In the genomic region with DNA sequence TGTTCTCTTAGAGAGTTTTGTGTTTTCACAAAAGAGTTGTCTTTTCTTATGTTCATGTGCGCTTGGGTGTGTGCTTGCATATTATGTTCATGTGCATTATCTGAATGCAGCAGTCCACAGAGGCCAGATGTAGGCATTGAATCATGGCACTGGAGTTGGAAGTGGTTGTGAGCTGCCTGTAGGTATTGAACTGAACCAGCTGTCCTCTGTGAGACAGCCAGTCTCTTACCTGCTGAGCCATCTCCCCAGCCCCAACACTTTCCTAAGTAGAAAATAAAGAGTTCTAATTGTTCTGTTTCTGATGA, we compare ENCODE assay signal across 25 mouse cellular contexts. TPM values are rescaled to one million over a fixed set of nuclear protein-coding genes. Genes with fewer than 3 reads are reported as not detected.
DNase-seq lines count a peak whose midpoint lies in the region; ATAC-seq and TF ChIP-seq lines count a peak whose summit lies in the region.
"Had no signal": no experiment of that assay in that cellular context is flagged by ENCODE, and none has a peak within 500 bp of the region (broad histone marks: within the 10 kb centered on the region; RNA-seq: fewer than 3 reads in every experiment).

No protein-coding gene starts in this region.

- DNase-seq in heart, adult 11 months: peak; percentile 60
- DNase-seq in heart, adult 9 months (ENCODE audit: low spot score in 2 of 2): no peak
- DNase-seq in MEL (ENCODE audit: low read depth, low spot score): peak; percentile 65
- DNase-seq in cerebellum, adult 9-11 months: no peak
- DNase-seq in spleen, adult 18-20 months: no peak
- no peak for DNase-seq in lung, adult 18-20 months
- DNase-seq: adrenal gland, postnatal 14 days; cerebellum, adult 9-10 months; kidney, adult 8-10 months; kidney, postnatal 10 days; layer of hippocampus, postnatal 36 days; lung, embryonic 14.5 days; retina, postnatal 1 day; right cerebral cortex, postnatal 25 days had no signal

- TF ChIP-seq EP300 in MEL (IDR thresholded peaks at IDR 0.05; ENCODE audit: low read depth in 1 of 2, low read length in 2 of 2): peak in 1 of 2 experiments; percentile 47; a peak in 1 of 4 replicates

- H3K4me1 ChIP-seq in MEL (ENCODE audit: control insufficient read depth in 1 of 2, insufficient read depth in 2 of 2, low read length in 2 of 2): peaks cover 3 to 14% of the 10 kb centered on the region in 2 experiments
- H3K4me1 ChIP-seq in liver, embryonic 16.5 days (ENCODE audit: control insufficient read depth, low read depth, low read length): peaks cover 9% of the 10 kb centered on the region
- H3K4me1 ChIP-seq: embryonic facial prominence, embryonic 13.5 days; forebrain, embryonic 15.5 days; hindbrain, embryonic 15.5 days; limb, embryonic 12.5 days; midbrain, embryonic 15.5 days; neural tube, embryonic 13.5 days had no signal

- no peaks in the 10 kb centered on the region for H3K79me2 ChIP-seq in MEL (ENCODE audit: control insufficient read depth, insufficient read depth, low read length, poor library complexity)

- no peaks in the 10 kb centered on the region for H3K9me3 ChIP-seq in MEL (replicated peaks; ENCODE audit: insufficient read depth, low read length)
- H3K9me3 ChIP-seq in liver, embryonic 16.5 days (replicated peaks; ENCODE audit: control insufficient read depth, low read length): no peaks in the 10 kb centered on the region
- H3K9me3 ChIP-seq: embryonic facial prominence, embryonic 13.5 days; forebrain, embryonic 15.5 days; hindbrain, embryonic 15.5 days; limb, embryonic 12.5 days; megakaryocyte, embryonic 14.5 days; midbrain, embryonic 15.5 days; neural tube, embryonic 13.5 days had no signal

- WGBS in liver, embryonic 16.5 days (ENCODE audit: insufficient replicate concordance): 38% methylated on average over 1 of the region's 1 CpGs

- H3K27me3 ChIP-seq in MEL (ENCODE audit: control insufficient read depth in 1 of 2, insufficient read depth in 2 of 2, low read length in 2 of 2): no peaks in the 10 kb centered on the region
- no peaks in the 10 kb centered on the region for H3K27me3 ChIP-seq in liver, embryonic 16.5 days (ENCODE audit: control insufficient read depth, insufficient read depth, low read depth, low read length)
- H3K27me3 ChIP-seq: embryonic facial prominence, embryonic 13.5 days; forebrain, embryonic 15.5 days; hindbrain, embryonic 15.5 days; limb, embryonic 12.5 days; megakaryocyte, embryonic 14.5 days; midbrain, embryonic 15.5 days; neural tube, embryonic 13.5 days had no signal

- TF ChIP-seq POLR2A in MEL (IDR thresholded peaks at IDR 0.05; ENCODE audit: control insufficient read depth in 1 of 2, insufficient read depth in 1 of 2, low read depth in 1 of 2, low read length in 2 of 2, poor library complexity in 1 of 2): no peak

- peaks cover 0 to 26% of the 10 kb centered on the region in 2 experiments; a peak in 2 of 4 replicates for H3K36me3 ChIP-seq in MEL (ENCODE audit: control insufficient read depth in 1 of 2, insufficient read depth in 2 of 2, low read length in 2 of 2)
- peaks cover 15% of the 10 kb centered on the region for H3K36me3 ChIP-seq in liver, embryonic 16.5 days (ENCODE audit: control insufficient read depth, insufficient read depth)

- ATAC-seq in erythroblast, adult 5-6 weeks (replicated peaks; ENCODE audit: low FRiP score, poor library complexity, severe bottlenecking): peak; percentile 34
- ATAC-seq in liver, embryonic 16.5 days (ENCODE audit: low read depth): peak; percentile 26; the same call in 1 of the 2 replicates
- ATAC-seq: forebrain, embryonic 15.5 days; midbrain, embryonic 15.5 days had no signal

- H3K4me3 ChIP-seq in MEL (ENCODE audit: control insufficient read depth in 1 of 2, insufficient read depth in 1 of 2, low read depth in 2 of 2, low read length in 2 of 2): peak overlapping the region; percentile 22 to 33; a peak in 3 of 4 replicates
- H3K4me3 ChIP-seq in liver, embryonic 16.5 days (ENCODE audit: low read depth, low read length): no peak overlapping the region
- H3K4me3 ChIP-seq: embryonic facial prominence, embryonic 13.5 days; forebrain, embryonic 15.5 days; hindbrain, embryonic 15.5 days; layer of hippocampus, adult 2 months; limb, embryonic 12.5 days; megakaryocyte, embryonic 14.5 days; midbrain, embryonic 15.5 days; neural tube, embryonic 13.5 days had no signal

- no peak for TF ChIP-seq CTCF in MEL (IDR thresholded peaks at IDR 0.05 in 2 of 3, conservative IDR thresholded peaks at IDR 0.05 in 1 of 3; ENCODE audit: control insufficient read depth in 1 of 3, insufficient read depth in 1 of 3, low read depth in 2 of 3, low read length in 3 of 3, poor library complexity in 1 of 3, severe bottlenecking in 1 of 3)

- TF ChIP-seq RAD21 in MEL (IDR thresholded peaks at IDR 0.05; ENCODE audit: low read depth, low read length): no peak

- H3K4me2 ChIP-seq in liver, embryonic 16.5 days (ENCODE audit: low read depth, low read length): peak overlapping the region; percentile 11; the same call in 1 of the 2 replicates
- H3K4me2 ChIP-seq: embryonic facial prominence, embryonic 13.5 days; forebrain, embryonic 15.5 days; heart, embryonic 11.5 days; hindbrain, embryonic 15.5 days; limb, embryonic 12.5 days; lung, embryonic 14.5 days; midbrain, embryonic 15.5 days; neural tube, embryonic 13.5 days had no signal

- peak overlapping the region; percentile 47 for H3K9ac ChIP-seq in MEL (ENCODE audit: control insufficient read depth, low read depth, low read length, poor library complexity, severe bottlenecking)
- no peak overlapping the region for H3K9ac ChIP-seq in liver, embryonic 16.5 days (ENCODE audit: low read depth, low read length)
- H3K9ac ChIP-seq: embryonic facial prominence, embryonic 13.5 days; forebrain, embryonic 15.5 days; hindbrain, embryonic 15.5 days; limb, embryonic 12.5 days; lung, embryonic 14.5 days; midbrain, embryonic 15.5 days; neural tube, embryonic 13.5 days had no signal

- peak overlapping the region; percentile 100 for H3K27ac ChIP-seq in MEL (ENCODE audit: control insufficient read depth, low read depth, low read length)
- H3K27ac ChIP-seq in liver, embryonic 16.5 days (ENCODE audit: low read length): peak overlapping the region; percentile 64
- H3K27ac ChIP-seq: embryonic facial prominence, embryonic 13.5 days; forebrain, embryonic 15.5 days; hindbrain, embryonic 15.5 days; layer of hippocampus, adult 2 months; limb, embryonic 12.5 days; midbrain, embryonic 15.5 days; neural tube, embryonic 13.5 days had no signal

TF ChIP-seq in MEL, 35 proteins besides CTCF, POLR2A, EP300 and RAD21:
- TF ChIP-seq CHD1 (IDR thresholded peaks at IDR 0.05; ENCODE audit: low read depth, low read length) (no peak), GATA1 (IDR thresholded peaks at IDR 0.05; ENCODE audit: low read depth, low read length) (no peak), TAL1 (IDR thresholded peaks at IDR 0.05; ENCODE audit: low read length) (peak; percentile 49; the same call in 1 of the 2 replicates), ETS1 (IDR thresholded peaks at IDR 0.05; ENCODE audit: low read depth, low read length) (0 out of 2 replicates have a peak, but pooled peaks have one; percentile 36)

RNA-seq across cellular contexts. Expression of a gene that starts 32.6 kb away (rescaled TPM):
- 10.1 and 11.4 TPM in 2 replicates for total RNA-seq in MEL (2012; rRNA removed)
- 10 to 100 TPM; 12.9 to 50.6 TPM for polyA plus RNA-seq in MEL (2012; ENCODE audit: insufficient read depth in 1 of 2, insufficient read length in 2 of 2, low read depth in 1 of 2, low replicate concordance in 2 of 2, missing spikeins in 1 of 2)
- total RNA-seq in erythroblast, adult 5-6 weeks (2015; ENCODE audit: low replicate concordance): 6.0 and 23.2 TPM in 2 replicates
- total RNA-seq in erythroblast, adult 5-6 weeks (2017; ENCODE audit: low replicate concordance): 14.5 and 18.7 TPM in 2 replicates
- polyA plus RNA-seq in liver, embryonic 16.5 days (2015; fragmentation: Nextera tagmentation; extraction: Ambion mirVana): 7.4 and 7.5 TPM in 2 replicates

Comparison
In these comparisons a context has a peak if more than half of its experiments do, and no peak if none do; other contexts are left out.
1. DNase-seq: peak in heart, adult 11 months (single experiment) and MEL (single experiment); none in heart, adult 9 months (0 of 2), cerebellum, adult 9-11 months (single experiment), spleen, adult 18-20 months (0 of 2) and lung, adult 18-20 months (0 of 2).